ENCODE assay signal across 14 mouse cellular contexts in the genomic region with DNA sequence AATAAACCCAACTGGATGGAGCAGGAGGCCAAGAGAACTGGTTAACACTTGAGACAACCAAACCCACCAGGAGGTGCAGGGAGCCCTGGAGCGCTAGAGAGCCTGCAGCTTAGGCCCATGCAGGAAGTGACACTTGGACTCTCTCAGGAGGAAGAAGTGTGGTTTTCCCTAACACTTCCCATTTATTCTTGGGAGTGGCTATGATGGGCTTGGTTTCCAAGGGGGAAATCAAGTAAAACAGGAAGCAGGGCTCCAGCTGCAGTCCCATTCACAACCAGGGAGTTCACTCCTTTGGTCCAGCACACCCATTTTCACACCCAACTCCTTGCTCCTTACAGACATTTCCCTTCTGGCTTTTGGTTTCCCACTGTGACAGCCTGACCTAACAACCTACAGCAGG.
"Had no signal": no experiment of that assay in that cellular context is flagged by ENCODE, and none has a peak within 500 bp of the region (broad histone marks: within the 10 kb centered on the region; RNA-seq: fewer than 3 reads in every experiment).

No protein-coding gene starts in this region.

- H3K36me3 ChIP-seq: liver, embryonic 13.5 days; neural tube, embryonic 15.5 days had no signal

- H3K4me3 ChIP-seq: kidney, embryonic 15.5 days; limb, embryonic 12.5 days; liver, embryonic 13.5 days; lung, embryonic 15.5 days; midbrain, embryonic 10.5 days; myocyte; neural tube, embryonic 15.5 days had no signal

- H3K9me3 ChIP-seq: kidney, embryonic 15.5 days; limb, embryonic 12.5 days; liver, embryonic 13.5 days; lung, embryonic 15.5 days; midbrain, embryonic 10.5 days; neural tube, embryonic 15.5 days had no signal

- H3K27me3 ChIP-seq: kidney, embryonic 15.5 days; limb, embryonic 12.5 days; liver, embryonic 13.5 days; lung, embryonic 15.5 days; neural tube, embryonic 15.5 days had no signal

- ATAC-seq: liver, postnatal 0 days had no signal

- H3K27ac ChIP-seq: kidney, embryonic 15.5 days; limb, embryonic 12.5 days; liver, embryonic 13.5 days; lung, embryonic 15.5 days; midbrain, embryonic 10.5 days; neural tube, embryonic 15.5 days had no signal

- H3K4me2 ChIP-seq: kidney, embryonic 15.5 days; limb, embryonic 12.5 days; liver, embryonic 13.5 days; lung, embryonic 15.5 days; neural tube, embryonic 15.5 days had no signal

- DNase-seq: kidney, postnatal 14 days; layer of hippocampus, postnatal 36 days; liver; liver, embryonic 13.5 days; liver, postnatal 0 days; midbrain, embryonic 14.5 days; thymus, adult 18-20 months; thymus, postnatal 14 days had no signal

- H3K9ac ChIP-seq: kidney, embryonic 15.5 days; limb, embryonic 12.5 days; liver, embryonic 13.5 days; liver, postnatal 0 days; lung, embryonic 15.5 days; neural tube, embryonic 15.5 days had no signal

- H3K4me1 ChIP-seq: lung, embryonic 15.5 days had no signal
